Mouse (Mus musculus): ENCODE data around the gene Clmn. TPM values are rescaled to one million over a fixed set of nuclear protein-coding genes. Genes with fewer than 3 reads are reported as not detected.

Clmn gene
- polyA plus RNA-seq, 1 experiment from 2014 or later = 0.49 TPM

GRCm38 (mm10) chr12:104841256-104841655 lies 23.6 kb downstream of the Clmn start:
- Histone ChIP-seq H3K27ac (ENCODE audit: low read length) (no peak overlapping the region), H3K27me3 (ENCODE audit: control insufficient read depth, insufficient read depth, low read length) (peaks cover 4% of the 10 kb centered on the region; the same call in 1 of the 2 replicates), H3K4me3 (ENCODE audit: low read length) (no peak overlapping the region), H3K9ac (ENCODE audit: low read length) (no peak overlapping the region), H3K4me1 (ENCODE audit: control insufficient read depth, insufficient read depth, low read length) (peaks cover 9% of the 10 kb centered on the region), H3K36me3 (ENCODE audit: control insufficient read depth, insufficient read depth) (no peaks in the 10 kb centered on the region), H3K4me2 (ENCODE audit: low read depth, low read length) (no peak overlapping the region), H3K9me3 (replicated peaks; ENCODE audit: control insufficient read depth, low read length) (no peaks in the 10 kb centered on the region)
- WGBS = 81% methylated on average over 3 of the region's 3 CpGs
- ATAC-seq (replicated peaks; ENCODE audit: extremely low read depth, insufficient read depth, low FRiP score) = no peak

DNA sequence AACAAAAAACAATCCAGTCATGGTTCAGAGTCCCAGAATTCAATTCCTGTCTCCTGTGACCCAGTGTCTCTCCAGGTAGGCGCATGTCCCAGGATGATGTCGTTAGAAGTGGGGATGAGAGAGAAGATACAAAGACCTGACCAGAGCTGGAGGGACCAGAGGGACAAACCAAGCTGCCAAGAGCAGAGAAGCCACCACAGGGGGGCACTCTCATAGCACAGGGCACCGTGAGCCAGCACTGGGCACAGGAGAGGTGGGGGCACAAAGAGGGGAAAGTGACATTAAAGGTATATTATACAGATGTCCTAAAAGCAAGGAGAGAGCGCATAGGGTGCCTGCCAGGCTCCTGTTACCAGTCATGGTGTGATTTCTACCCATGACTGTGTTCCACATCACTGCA lies 25.9 kb downstream of the Clmn start:
- H3K27ac ChIP-seq (ENCODE audit: low read length) = no peak overlapping the region
- no peaks in the 10 kb centered on the region for H3K27me3 ChIP-seq (ENCODE audit: control insufficient read depth, insufficient read depth, low read length)
- WGBS = 60% methylated on average over 4 of the region's 4 CpGs

DNA sequence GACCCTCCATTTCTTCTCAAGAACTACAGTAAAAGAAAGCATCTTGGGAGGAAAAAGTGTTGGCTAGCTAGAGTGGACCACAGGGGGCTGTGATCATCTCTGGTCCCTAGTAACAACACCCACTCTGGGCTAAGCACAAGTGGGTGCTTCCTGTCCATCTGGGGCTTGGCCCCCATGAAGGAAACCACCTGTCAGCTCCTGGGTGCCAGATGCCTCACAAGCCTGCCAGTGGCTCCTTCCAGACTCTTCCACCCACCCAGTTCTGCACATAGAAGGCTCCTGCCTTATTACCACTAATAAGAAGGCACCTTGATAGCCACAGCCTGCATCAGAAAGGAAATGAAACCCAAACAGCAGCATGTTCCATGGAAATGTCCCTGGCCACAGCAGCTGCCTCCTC lies 26.4 kb downstream of the Clmn start:
- Histone ChIP-seq H3K4me2 (ENCODE audit: low read depth, low read length) (no peak overlapping the region), H3K4me3 (ENCODE audit: low read length) (no peak overlapping the region), H3K9ac (ENCODE audit: low read length) (no peak overlapping the region), H3K27ac (ENCODE audit: low read length) (no peak overlapping the region), H3K9me3 (replicated peaks; ENCODE audit: control insufficient read depth, low read length) (no peaks in the 10 kb centered on the region), H3K36me3 (ENCODE audit: control insufficient read depth, insufficient read depth) (no peaks in the 10 kb centered on the region), H3K27me3 (ENCODE audit: control insufficient read depth, insufficient read depth, low read length) (no peaks in the 10 kb centered on the region), H3K4me1 (ENCODE audit: control insufficient read depth, insufficient read depth, low read length) (peaks cover 5% of the 10 kb centered on the region)
- no peak for ATAC-seq (replicated peaks; ENCODE audit: extremely low read depth, insufficient read depth, low FRiP score)

More for the DNA sequence above, 25.9 kb downstream of the Clmn start:
- Histone ChIP-seq H3K4me3 (ENCODE audit: low read length) (no peak overlapping the region), H3K4me2 (ENCODE audit: low read depth, low read length) (no peak overlapping the region), H3K9me3 (replicated peaks; ENCODE audit: control insufficient read depth, low read length) (no peaks in the 10 kb centered on the region), H3K4me1 (ENCODE audit: control insufficient read depth, insufficient read depth, low read length) (peaks cover 5% of the 10 kb centered on the region), H3K36me3 (ENCODE audit: control insufficient read depth, insufficient read depth) (no peaks in the 10 kb centered on the region), H3K9ac (ENCODE audit: low read length) (no peak overlapping the region)
- ATAC-seq (replicated peaks; ENCODE audit: extremely low read depth, insufficient read depth, low FRiP score) = no peak

- Histone ChIP-seq H3K4me3 (ENCODE audit: low read length) (no peak overlapping the region), H3K4me2 (ENCODE audit: low read depth, low read length) (peak overlapping the region; percentile 18; the same call in 1 of the 2 replicates), H3K27me3 (ENCODE audit: control insufficient read depth, insufficient read depth, low read length) (no peaks in the 10 kb centered on the region), H3K4me1 (ENCODE audit: control insufficient read depth, insufficient read depth, low read length) (peaks cover 5% of the 10 kb centered on the region), H3K36me3 (ENCODE audit: control insufficient read depth, insufficient read depth) (no peaks in the 10 kb centered on the region), H3K9ac (ENCODE audit: low read length) (no peak overlapping the region), H3K27ac (ENCODE audit: low read length) (no peak overlapping the region), H3K9me3 (replicated peaks; ENCODE audit: control insufficient read depth, low read length) (no peaks in the 10 kb centered on the region)
- 44% methylated on average over 13 of the region's 13 CpGs for WGBS
- peak; percentile 67 for ATAC-seq (replicated peaks; ENCODE audit: extremely low read depth, insufficient read depth, low FRiP score)
Observed at GRCm38 (mm10) chr12:104837957-104838401, 26.9 kb downstream of the Clmn start.

- Histone ChIP-seq H3K27ac (ENCODE audit: low read length) (no peak overlapping the region), H3K4me3 (ENCODE audit: low read length) (no peak overlapping the region), H3K9me3 (replicated peaks; ENCODE audit: control insufficient read depth, low read length) (no peaks in the 10 kb centered on the region), H3K4me2 (ENCODE audit: low read depth, low read length) (no peak overlapping the region), H3K4me1 (ENCODE audit: control insufficient read depth, insufficient read depth, low read length) (peaks cover 5% of the 10 kb centered on the region), H3K36me3 (ENCODE audit: control insufficient read depth, insufficient read depth) (no peaks in the 10 kb centered on the region), H3K27me3 (ENCODE audit: control insufficient read depth, insufficient read depth, low read length) (no peaks in the 10 kb centered on the region), H3K9ac (ENCODE audit: low read length) (no peak overlapping the region)
- 0 out of 2 replicates have a peak, but pooled peaks have one; percentile 33 for ATAC-seq (replicated peaks; ENCODE audit: extremely low read depth, insufficient read depth, low FRiP score)
- 58% methylated on average over 2 of the region's 2 CpGs for WGBS
Observed at GRCm38 (mm10) chr12:104837111-104837837, 27.6 kb downstream of the Clmn start.

DNA sequence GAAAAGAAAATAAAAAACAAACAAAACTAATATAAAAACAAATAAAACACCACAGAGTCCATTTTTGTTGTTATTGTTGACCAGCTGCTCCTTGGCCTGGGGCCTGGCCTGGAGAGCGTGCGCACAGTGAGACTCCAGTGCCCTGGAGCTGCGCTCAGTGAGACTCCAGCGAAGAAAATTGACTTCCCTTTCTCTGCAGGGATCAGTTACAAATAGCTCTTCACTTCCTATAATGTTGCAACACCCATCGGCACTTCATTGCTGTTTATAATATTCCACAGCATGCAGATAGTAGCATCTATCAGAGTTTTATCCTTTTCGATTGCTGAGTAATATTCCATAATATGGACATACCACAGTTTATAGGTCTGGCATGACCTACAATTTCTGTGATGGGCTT lies 28.6 kb downstream of the Clmn start:
- Histone ChIP-seq H3K4me1 (ENCODE audit: control insufficient read depth, insufficient read depth, low read length) (peaks cover 5% of the 10 kb centered on the region), H3K27me3 (ENCODE audit: control insufficient read depth, insufficient read depth, low read length) (no peaks in the 10 kb centered on the region), H3K4me2 (ENCODE audit: low read depth, low read length) (no peak overlapping the region), H3K9ac (ENCODE audit: low read length) (no peak overlapping the region), H3K4me3 (ENCODE audit: low read length) (no peak overlapping the region), H3K9me3 (replicated peaks; ENCODE audit: control insufficient read depth, low read length) (no peaks in the 10 kb centered on the region), H3K27ac (ENCODE audit: low read length) (no peak overlapping the region), H3K36me3 (ENCODE audit: control insufficient read depth, insufficient read depth) (no peaks in the 10 kb centered on the region)
- no peak for ATAC-seq (replicated peaks; ENCODE audit: extremely low read depth, insufficient read depth, low FRiP score)
- 92% methylated on average over 6 of the region's 6 CpGs for WGBS

DNA sequence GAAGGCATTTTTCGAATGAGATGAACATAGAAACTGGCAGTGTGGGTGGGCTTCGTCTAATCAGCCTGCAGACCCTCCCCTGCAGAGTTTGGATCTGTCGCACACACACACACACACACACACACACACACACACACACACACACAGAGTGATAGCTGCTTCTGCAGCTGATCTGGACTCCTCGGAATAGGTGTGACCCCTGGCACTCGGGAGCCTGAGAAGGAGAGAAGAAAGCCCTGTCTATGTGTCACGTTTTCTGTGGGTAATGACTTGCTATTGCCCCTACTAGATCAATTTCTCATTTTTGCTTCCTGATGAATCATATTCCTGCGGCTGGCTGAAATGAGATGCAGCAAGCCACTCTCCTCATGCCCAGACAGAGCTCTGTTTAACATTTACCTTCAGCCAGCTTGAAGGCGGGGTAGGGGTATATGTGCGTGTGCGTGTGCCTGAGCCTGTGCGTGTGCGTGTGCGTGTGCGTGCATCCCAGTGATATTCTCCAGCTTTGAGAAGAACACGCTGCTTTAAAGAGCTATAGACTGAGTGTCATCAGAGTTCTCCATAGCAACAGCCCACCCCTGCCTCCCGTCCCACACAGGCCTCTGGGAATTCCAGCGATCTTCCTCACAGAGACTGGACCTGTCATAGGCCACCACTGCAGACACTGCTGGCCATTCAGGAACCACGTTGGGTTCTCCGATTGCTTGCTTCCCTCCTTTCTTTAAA lies 29.3 kb downstream of the Clmn start:
- no peaks in the 10 kb centered on the region for H3K36me3 ChIP-seq (ENCODE audit: control insufficient read depth, insufficient read depth)
- no peak overlapping the region for H3K27ac ChIP-seq (ENCODE audit: low read length)
- H3K9me3 ChIP-seq (replicated peaks; ENCODE audit: control insufficient read depth, low read length) = no peaks in the 10 kb centered on the region
- H3K4me3 ChIP-seq (ENCODE audit: low read length) = no peak overlapping the region
- ATAC-seq (replicated peaks; ENCODE audit: extremely low read depth, insufficient read depth, low FRiP score) = no peak
- H3K4me2 ChIP-seq (ENCODE audit: low read depth, low read length) = no peak overlapping the region
- H3K4me1 ChIP-seq (ENCODE audit: control insufficient read depth, insufficient read depth, low read length) = peaks cover 5% of the 10 kb centered on the region
- no peaks in the 10 kb centered on the region for H3K27me3 ChIP-seq (ENCODE audit: control insufficient read depth, insufficient read depth, low read length)
- WGBS = 69% methylated on average over 19 of the region's 19 CpGs
- no peak overlapping the region for H3K9ac ChIP-seq (ENCODE audit: low read length)

GRCm38 (mm10) chr12:104834772-104835171 lies 30.1 kb downstream of the Clmn start:
- Histone ChIP-seq H3K27ac (ENCODE audit: low read length) (no peak overlapping the region), H3K9me3 (replicated peaks; ENCODE audit: control insufficient read depth, low read length) (no peaks in the 10 kb centered on the region), H3K4me3 (ENCODE audit: low read length) (no peak overlapping the region), H3K36me3 (ENCODE audit: control insufficient read depth, insufficient read depth) (no peaks in the 10 kb centered on the region), H3K4me1 (ENCODE audit: control insufficient read depth, insufficient read depth, low read length) (peaks cover 8% of the 10 kb centered on the region), H3K4me2 (ENCODE audit: low read depth, low read length) (no peak overlapping the region), H3K27me3 (ENCODE audit: control insufficient read depth, insufficient read depth, low read length) (no peaks in the 10 kb centered on the region), H3K9ac (ENCODE audit: low read length) (no peak overlapping the region)
- 62% methylated on average over 4 of the region's 4 CpGs for WGBS
- ATAC-seq (replicated peaks; ENCODE audit: extremely low read depth, insufficient read depth, low FRiP score) = no peak
